Mouse (Mus musculus) stomach, embryonic 16.5 days (tissue): ENCODE data around the gene Bcr. TPM values are rescaled to one million over a fixed set of nuclear protein-coding genes. Genes with fewer than 3 reads are reported as not detected.

Experiments used
- ATAC-seq: fragments of 200-750 bp; cut with Nextera tagmentation; 2 replicates; pipeline ENCODE4 v1.8.0; 2017; ENCODE audit warnings: moderate number of reproducible peaks, moderate TSS enrichment; ENCODE audit not compliant: insufficient read depth, low FRiP score
- H3K27ac ChIP-seq: fragments of 300-500 bp; sonication (generic); 2 replicates; pipeline ENCODE4 v1.5.1; 2014; ENCODE audit warnings: low read length
- H3K27me3 ChIP-seq: fragments of 300-500 bp; sonication (generic); 2 replicates; pipeline ENCODE4 v1.6.1; 2014; ENCODE audit warnings: low read length, control low read depth, mixed read lengths; ENCODE audit not compliant: control insufficient read depth, insufficient read depth
- H3K36me3 ChIP-seq: fragments of 300-500 bp; sonication (generic); 2 replicates; pipeline ENCODE4 v1.6.1; 2014; ENCODE audit warnings: low read length; ENCODE audit not compliant: control insufficient read depth, insufficient read depth
- H3K4me1 ChIP-seq: fragments of 300-500 bp; sonication (generic); 2 replicates; pipeline ENCODE4 v1.6.1; 2014; ENCODE audit warnings: low read length, control low read depth, mixed read lengths; ENCODE audit not compliant: control insufficient read depth, insufficient read depth
- H3K4me2 ChIP-seq: fragments of 300-500 bp; sonication (generic); 2 replicates; pipeline ENCODE4 v1.6.1; 2014; ENCODE audit warnings: low read depth, low read length, mixed read lengths
- H3K4me3 ChIP-seq: fragments of 300-500 bp; sonication (generic); replicated peaks from 2 replicates; pipeline ENCODE4 v1.5.1; 2014; ENCODE audit warnings: mild to moderate bottlenecking, low read length
- H3K9ac ChIP-seq: fragments of 300-500 bp; sonication (generic); 2 replicates; pipeline ENCODE4 v1.6.1; 2014; ENCODE audit warnings: low read length
- H3K9me3 ChIP-seq: fragments of 300-500 bp; sonication (generic); replicated peaks from 2 replicates; pipeline ENCODE4 v1.6.1; 2016; ENCODE audit warnings: low read length, control low read depth; ENCODE audit not compliant: control insufficient read depth
- WGBS: fragments of 180-500 bp; shearing (Covaris S2); extraction: QIAGEN DNeasy Blood & Tissue Kit; methylation state at CpG from one replicate; pipeline ENCODE4 v1.1.7; 2014; 5-methylcytosine and 5-hydroxymethylcytosine counted together
- polyA plus RNA-seq: library from polyadenylated mRNA; unstranded; fragments of >200 nt; fragmentation: Nextera tagmentation; extraction: Ambion mirVana; gene quantifications from 2 replicates; pipeline ENCODE4 v1.2.1, GENCODE M21; 2015

Bcr gene
- polyA plus RNA-seq, 1 experiment from 2014 or later = 8.8 TPM

- H3K9me3 ChIP-seq = no peaks in the 10 kb centered on the region
- peaks cover 32% of the 10 kb centered on the region for H3K4me1 ChIP-seq
- H3K36me3 ChIP-seq = no peaks in the 10 kb centered on the region
- no peak overlapping the region for H3K9ac ChIP-seq
- H3K27ac ChIP-seq = no peak overlapping the region
- no peak for ATAC-seq
- H3K4me2 ChIP-seq = no peak overlapping the region
- 36% methylated on average over 11 of the region's 11 CpGs for WGBS
- H3K27me3 ChIP-seq = no peaks in the 10 kb centered on the region
- H3K4me3 ChIP-seq = no peak overlapping the region
Observed at GRCm38 (mm10) chr10:75070281-75070976, 10.0 kb downstream of the Bcr start.

GRCm38 (mm10) chr10:75075665-75076064, 15.3 kb downstream of the Bcr start:
- no peaks in the 10 kb centered on the region for H3K36me3 ChIP-seq
- peaks cover 4% of the 10 kb centered on the region; the same call in 1 of the 2 replicates for H3K4me1 ChIP-seq
- no peak for ATAC-seq
- H3K27me3 ChIP-seq = no peaks in the 10 kb centered on the region
- no peak overlapping the region for H3K9ac ChIP-seq
- no peak overlapping the region for H3K4me3 ChIP-seq
- no peak overlapping the region for H3K4me2 ChIP-seq
- WGBS = 51% methylated on average over 5 of the region's 5 CpGs
- H3K27ac ChIP-seq = no peak overlapping the region
- H3K9me3 ChIP-seq = no peaks in the 10 kb centered on the region

- no peaks in the 10 kb centered on the region for H3K9me3 ChIP-seq
- 67% methylated on average over 14 of the region's 14 CpGs for WGBS
- no peak overlapping the region for H3K9ac ChIP-seq
- no peaks in the 10 kb centered on the region for H3K36me3 ChIP-seq
- no peak for ATAC-seq
- no peaks in the 10 kb centered on the region for H3K27me3 ChIP-seq
- no peak overlapping the region for H3K4me3 ChIP-seq
- no peak overlapping the region for H3K27ac ChIP-seq
- no peak overlapping the region for H3K4me2 ChIP-seq
- H3K4me1 ChIP-seq = no peaks in the 10 kb centered on the region
Observed at GRCm38 (mm10) chr10:75078174-75079128, 18.1 kb downstream of the Bcr start.

DNA sequence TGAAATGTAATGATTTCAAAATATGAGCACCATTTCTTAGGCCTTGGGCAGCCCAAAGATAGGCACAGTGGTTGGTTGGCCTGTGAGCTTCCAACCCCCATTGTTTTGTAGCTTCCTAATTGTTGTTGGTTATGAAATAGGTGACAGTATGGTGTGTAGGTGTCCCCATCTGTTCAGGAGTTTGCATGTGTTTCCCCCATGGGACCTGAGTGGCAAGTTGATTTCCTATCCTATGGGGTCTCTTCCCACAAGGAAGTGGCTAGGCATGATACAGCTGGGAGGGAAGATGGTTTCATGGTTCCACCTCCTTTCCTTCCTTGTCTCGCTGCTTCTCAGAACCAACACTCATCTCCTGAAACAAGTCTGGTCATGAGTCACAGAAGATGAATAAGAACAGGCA, 24.9 kb downstream of the Bcr start:
- no peaks in the 10 kb centered on the region for H3K27me3 ChIP-seq
- no peak overlapping the region for H3K9ac ChIP-seq
- WGBS = 88% methylated on average over 1 of the region's 1 CpGs
- H3K36me3 ChIP-seq = no peaks in the 10 kb centered on the region
- no peak overlapping the region for H3K4me2 ChIP-seq
- no peak for ATAC-seq
- H3K4me3 ChIP-seq = no peak overlapping the region
- H3K27ac ChIP-seq = no peak overlapping the region
- no peaks in the 10 kb centered on the region for H3K4me1 ChIP-seq
- no peaks in the 10 kb centered on the region for H3K9me3 ChIP-seq

GRCm38 (mm10) chr10:75088471-75088870, 28.1 kb downstream of the Bcr start:
- WGBS = 88% methylated on average over 4 of the region's 4 CpGs
- Histone ChIP-seq H3K36me3 (no peaks in the 10 kb centered on the region), H3K4me1 (peaks cover 12% of the 10 kb centered on the region; the same call in 1 of the 2 replicates)

GRCm38 (mm10) chr10:75091478-75092152, 31.2 kb downstream of the Bcr start:
- Histone ChIP-seq H3K4me2 (no peak overlapping the region), H3K9me3 (no peaks in the 10 kb centered on the region), H3K36me3 (no peaks in the 10 kb centered on the region), H3K4me1 (peaks cover 17% of the 10 kb centered on the region; the same call in 1 of the 2 replicates), H3K27me3 (no peaks in the 10 kb centered on the region), H3K4me3 (no peak overlapping the region), H3K27ac (0 out of 2 replicates have a peak overlapping the region, but pooled peaks have one; percentile 43), H3K9ac (no peak overlapping the region)
- WGBS = 57% methylated on average over 10 of the region's 10 CpGs
- ATAC-seq = no peak

More at GRCm38 (mm10) chr10:75088471-75088870, 28.1 kb downstream of the Bcr start:
- no peak overlapping the region for H3K4me2 ChIP-seq
- no peak overlapping the region for H3K9ac ChIP-seq
- H3K4me3 ChIP-seq = no peak overlapping the region
- no peak overlapping the region for H3K27ac ChIP-seq
- no peak for ATAC-seq
- no peaks in the 10 kb centered on the region for H3K9me3 ChIP-seq
- no peaks in the 10 kb centered on the region for H3K27me3 ChIP-seq

DNA sequence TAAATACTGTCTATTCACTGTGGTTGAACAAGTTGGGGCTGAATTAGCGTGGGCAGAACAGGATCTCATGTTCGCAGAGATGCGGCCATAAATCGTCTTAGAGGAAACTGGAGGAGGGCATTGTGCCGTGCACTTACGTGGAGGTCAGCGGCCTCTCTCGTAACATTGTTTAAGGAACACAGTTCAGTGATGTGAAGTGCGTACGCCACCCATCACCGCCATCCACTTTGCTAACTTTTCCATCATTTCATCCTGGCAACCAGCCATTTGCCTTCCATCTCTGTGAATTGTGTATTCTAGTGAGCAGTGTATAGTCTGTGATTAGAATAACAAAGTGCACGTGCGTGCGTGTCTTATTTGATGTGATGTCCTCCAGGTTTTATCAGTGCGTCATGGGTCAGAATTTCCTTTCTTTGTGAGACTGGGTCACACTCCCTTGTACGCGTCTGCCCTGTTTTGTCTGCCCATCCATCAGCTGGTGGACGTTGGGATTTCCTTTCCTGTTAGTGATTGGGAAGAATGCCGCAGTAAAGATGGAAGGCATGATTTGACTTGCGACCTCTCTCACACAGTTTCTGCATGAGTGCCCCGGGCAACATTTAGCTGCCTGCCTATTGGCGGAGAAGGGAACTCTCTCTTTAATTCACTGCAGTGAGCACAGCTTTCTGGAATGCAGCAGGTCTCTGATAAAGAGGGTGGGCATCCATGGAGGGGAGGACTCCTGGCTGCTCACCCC, 33.0 kb downstream of the Bcr start:
- Histone ChIP-seq H3K36me3 (no peaks in the 10 kb centered on the region), H3K9me3 (no peaks in the 10 kb centered on the region), H3K27me3 (no peaks in the 10 kb centered on the region), H3K27ac (0 out of 2 replicates have a peak overlapping the region, but pooled peaks have one; percentile 6), H3K4me1 (peaks cover 25% of the 10 kb centered on the region), H3K4me2 (no peak overlapping the region; the same call in 1 of the 2 replicates), H3K9ac (no peak overlapping the region), H3K4me3 (no peak overlapping the region)
- ATAC-seq = no peak
- WGBS = 30% methylated on average over 22 of the region's 22 CpGs

DNA sequence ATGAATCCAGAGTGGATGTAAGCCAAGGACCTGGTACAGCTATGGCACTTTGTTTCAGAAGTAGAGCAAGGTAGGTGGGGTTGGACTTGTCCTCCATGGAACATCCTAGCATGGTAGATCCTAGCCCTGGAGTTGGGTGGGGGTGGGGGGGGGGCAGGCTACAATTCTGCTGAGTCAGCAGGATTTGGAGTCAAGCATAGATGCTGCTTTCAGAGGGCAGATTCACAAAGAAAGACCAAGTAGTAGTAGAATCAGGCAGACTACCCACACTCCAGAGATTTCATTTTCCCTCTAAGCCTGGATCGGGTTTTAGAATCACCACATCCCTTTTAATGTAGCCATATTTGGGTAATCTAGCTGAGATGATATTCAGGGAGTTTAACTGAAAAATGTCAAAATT, 33.9 kb downstream of the Bcr start:
- H3K4me1 ChIP-seq = peaks cover 31% of the 10 kb centered on the region
- no peaks in the 10 kb centered on the region for H3K27me3 ChIP-seq
- H3K36me3 ChIP-seq = no peaks in the 10 kb centered on the region
- no peaks in the 10 kb centered on the region for H3K9me3 ChIP-seq
- 95% methylated on average over 1 of the region's 1 CpGs for WGBS
- no peak for ATAC-seq
- H3K9ac ChIP-seq = no peak overlapping the region
- no peak overlapping the region for H3K4me2 ChIP-seq
- H3K4me3 ChIP-seq = no peak overlapping the region
- no peak overlapping the region for H3K27ac ChIP-seq
